Mouse (Mus musculus) small intestine, adult 2 months (tissue): ENCODE measurements around the gene Dbx2.

ENCODE experiments used
- CTCF ChIP-seq: fragments of 200-500 bp; IDR thresholded peaks from 2 replicates; pipeline ENCODE4 v1.5.1; 2012; ENCODE audit warnings: low read depth, mild to moderate bottlenecking, control low read depth, inconsistent platforms, low read length, moderate library complexity, mixed read lengths; ENCODE audit not compliant: insufficient replicate concordance, insufficient read length; ENCODE audit errors: extremely low read depth
- POLR2A ChIP-seq: fragments of 200-500 bp; IDR thresholded peaks from 2 replicates; pipeline ENCODE4 v1.6.1; 2012; ENCODE audit warnings: low read depth, mild to moderate bottlenecking, control low read depth, inconsistent platforms, low read length, moderate library complexity

- TF ChIP-seq POLR2A (no peak), CTCF (no peak)
These were observed 1.9 kb downstream of the Dbx2 start for GRCm38 (mm10) chr15:95653812-95654210.
